Mouse (Mus musculus) forebrain, embryonic 10.5 days (tissue): ENCODE data around the gene Zfp160. TPM values are rescaled to one million over a fixed set of nuclear protein-coding genes. Genes with fewer than 3 reads are reported as not detected.
"Not testable (repeated sequence)": the region's sequence is repeated elsewhere in the genome, so short reads cannot be mapped to it uniquely, and the experiment has no call there.

Source experiments
- DNase-seq: peaks from one replicate; pipeline ENCODE4 v3.0.0-alpha.2; 2017; ENCODE audit warnings: low spot score; ENCODE audit errors: extremely low spot score
- H3K27ac ChIP-seq: fragments of 300-500 bp; sonication (generic); 2 replicates; pipeline ENCODE4 v1.5.1; 2016; ENCODE audit warnings: mild to moderate bottlenecking
- H3K27me3 ChIP-seq: fragments of 300-500 bp; sonication (generic); 2 replicates; pipeline ENCODE4 v1.6.1; 2016; ENCODE audit warnings: mild to moderate bottlenecking; ENCODE audit not compliant: poor library complexity, severe bottlenecking
- H3K36me3 ChIP-seq: fragments of 300-500 bp; sonication (generic); replicated peaks from 2 replicates; pipeline ENCODE4 v1.6.1; 2016; ENCODE audit warnings: mild to moderate bottlenecking, moderate library complexity
- H3K4me1 ChIP-seq: fragments of 300-500 bp; sonication (generic); 2 replicates; pipeline ENCODE4 v1.6.1; 2016
- H3K4me3 ChIP-seq: fragments of 300-500 bp; sonication (generic); 2 replicates; pipeline ENCODE4 v1.5.1; 2016; ENCODE audit warnings: mild to moderate bottlenecking, moderate library complexity
- H3K9me3 ChIP-seq: fragments of 300-500 bp; sonication (generic); 2 replicates; pipeline ENCODE4 v1.6.1; 2016; ENCODE audit warnings: mild to moderate bottlenecking, moderate library complexity
- WGBS: fragments of 180-500 bp; shearing (Covaris S2); methylation state at CpG from one replicate; pipeline ENCODE4 v1.1.7; 2016; 5-methylcytosine and 5-hydroxymethylcytosine counted together
- polyA plus RNA-seq: library from polyadenylated mRNA; unstranded; fragments of >200 nt; fragmentation: Nextera tagmentation; extraction: Ambion mirVana; gene quantifications from 2 replicates; pipeline ENCODE4 v1.2.1, GENCODE M21; 2016

Zfp160 gene
- polyA plus RNA-seq: 15.3 and 15.7 TPM in 2 replicates

DNA sequence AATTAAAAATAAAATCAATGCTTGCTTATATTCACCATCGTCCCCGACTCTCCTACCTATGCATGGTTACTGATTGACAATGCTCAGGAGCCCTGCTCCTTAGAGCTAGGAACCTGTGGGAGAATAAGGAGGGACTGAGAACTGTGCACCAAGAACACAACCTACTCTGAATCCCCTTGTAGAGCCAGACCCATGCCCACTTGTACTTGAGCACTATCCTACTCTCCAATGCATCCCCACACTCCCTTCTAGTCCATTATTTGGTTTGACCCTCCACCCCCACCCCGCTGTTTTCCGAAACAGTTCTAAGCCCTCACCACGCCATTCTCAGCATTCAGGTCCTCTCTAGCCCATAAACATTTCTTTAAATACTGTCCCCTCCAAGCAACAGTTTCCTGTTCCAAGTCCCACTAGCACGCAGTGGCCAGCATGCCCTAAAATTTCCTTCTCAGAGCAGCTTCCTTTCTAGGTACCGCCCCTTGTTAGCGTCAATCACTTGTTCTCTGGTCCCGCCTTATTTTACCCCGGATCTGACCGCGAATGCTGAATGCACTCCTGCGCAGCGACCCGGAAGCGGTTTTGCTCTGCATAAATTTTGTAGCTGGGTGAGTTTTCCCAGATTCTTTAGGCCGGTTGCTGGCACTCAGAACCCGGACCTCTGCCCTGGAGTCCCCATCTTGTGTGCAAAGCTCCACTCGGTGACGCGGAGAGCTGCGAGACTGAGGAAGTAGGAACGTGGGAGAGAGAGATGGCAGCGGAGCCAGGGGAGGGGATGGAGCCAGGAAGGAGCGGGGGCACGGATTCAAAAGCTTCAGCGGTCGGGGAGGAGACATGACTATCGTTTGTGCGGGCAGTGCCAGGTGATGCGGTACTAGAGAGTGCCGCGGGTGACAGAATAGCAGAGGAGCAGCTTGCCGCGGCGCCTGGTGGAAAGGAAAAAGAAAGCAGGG, at the start of gene Zfp160:
Gene Zfp160, plus strand, starts transcription at position 522 of the 950 bp plus-strand sequence.
- no peaks in the 10 kb centered on the region; the same call in 1 of the 2 replicates for H3K9me3 ChIP-seq
- WGBS: 6% methylated on average over 36 of the region's 36 CpGs
- peaks cover 23% of the 10 kb centered on the region for H3K36me3 ChIP-seq
- peak; percentile 86 for DNase-seq
- no peaks in the 10 kb centered on the region for H3K27me3 ChIP-seq
- peaks cover 16% of the 10 kb centered on the region for H3K4me1 ChIP-seq
- H3K27ac ChIP-seq: peak within 1 kb of the TSS; percentile 94
- H3K4me3 ChIP-seq: peak within 1 kb of the TSS; percentile 84

DNA sequence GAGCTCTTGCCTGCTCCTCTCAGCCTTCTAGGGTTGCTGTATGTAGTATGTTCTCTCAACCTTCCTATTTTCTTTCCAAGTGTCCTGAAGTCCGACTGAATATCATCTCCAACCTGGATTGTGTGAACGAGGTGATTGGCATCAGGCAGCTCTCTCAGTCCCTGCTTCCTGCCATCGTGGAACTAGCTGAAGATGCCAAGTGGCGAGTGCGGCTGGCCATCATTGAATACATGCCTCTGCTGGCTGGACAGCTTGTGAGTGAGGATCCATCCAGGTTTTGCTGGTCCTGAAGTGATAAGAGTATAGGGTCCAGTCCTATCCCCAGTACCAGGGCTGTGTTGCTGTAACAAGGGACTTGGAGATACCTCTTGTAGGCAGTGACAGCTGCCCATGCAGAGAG, 48.3 kb upstream of the Zfp160 start:
- H3K36me3 ChIP-seq: peaks cover 100% of the 10 kb centered on the region
- H3K27ac ChIP-seq: no peak overlapping the region
- H3K4me1 ChIP-seq: no peaks in the 10 kb centered on the region
- DNase-seq: no peak
- no peaks in the 10 kb centered on the region for H3K27me3 ChIP-seq
- 98% methylated on average over 5 of the region's 5 CpGs for WGBS
- no peaks in the 10 kb centered on the region for H3K9me3 ChIP-seq
- no peak overlapping the region for H3K4me3 ChIP-seq

DNA sequence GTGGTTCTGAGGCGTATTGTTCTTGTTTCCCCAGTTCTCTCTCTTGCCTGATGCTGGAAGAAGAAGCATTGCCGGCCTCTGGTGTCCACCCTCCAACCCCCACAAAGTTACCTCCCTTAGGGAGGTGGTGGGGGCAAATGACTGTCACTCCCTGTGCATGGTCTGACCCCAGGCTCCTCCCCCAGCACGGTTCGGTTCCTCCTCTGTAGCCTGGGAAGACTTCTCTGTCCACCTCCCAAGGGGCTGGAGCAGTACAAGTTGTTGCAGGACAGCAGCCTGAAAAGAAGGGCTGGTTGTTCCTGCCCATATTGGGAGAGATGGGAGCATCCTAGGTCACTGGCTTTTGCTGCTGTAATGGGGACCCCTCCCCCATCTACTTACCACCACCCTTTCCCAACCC, 43.3 kb upstream of the Zfp160 start:
- 91% methylated on average over 4 of the region's 4 CpGs for WGBS
- Histone ChIP-seq H3K27me3 (no peaks in the 10 kb centered on the region), H3K4me1 (no peaks in the 10 kb centered on the region), H3K36me3 (peaks cover 96% of the 10 kb centered on the region), H3K9me3 (no peaks in the 10 kb centered on the region), H3K4me3 (no peak overlapping the region), H3K27ac (no peak overlapping the region)
- no peak for DNase-seq

DNA sequence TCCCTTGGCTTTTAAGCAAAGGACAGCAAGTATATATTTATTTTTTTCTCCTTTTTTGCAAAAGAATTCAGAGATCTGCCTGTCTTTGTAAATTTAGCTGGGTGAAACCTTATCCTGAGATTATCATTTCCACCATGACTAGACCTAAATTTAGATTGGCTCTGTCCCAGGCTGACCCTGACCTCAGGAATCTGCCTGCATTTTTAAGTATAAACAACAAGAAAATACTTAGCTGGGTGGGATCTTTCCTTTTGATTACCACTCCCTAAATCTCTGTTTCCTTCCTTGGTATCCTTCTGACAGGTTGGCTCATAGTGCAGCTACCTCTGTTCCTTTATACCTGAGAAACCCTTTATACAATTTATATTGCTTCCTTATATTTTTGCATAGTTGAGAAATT, 42.0 kb upstream of the Zfp160 start:
- DNase-seq: no peak
- no peak overlapping the region for H3K4me3 ChIP-seq
- H3K36me3 ChIP-seq: peaks cover 88% of the 10 kb centered on the region
- no peak overlapping the region for H3K27ac ChIP-seq
- H3K27me3 ChIP-seq: no peaks in the 10 kb centered on the region
- H3K4me1 ChIP-seq: no peaks in the 10 kb centered on the region
- H3K9me3 ChIP-seq: no peaks in the 10 kb centered on the region

DNA sequence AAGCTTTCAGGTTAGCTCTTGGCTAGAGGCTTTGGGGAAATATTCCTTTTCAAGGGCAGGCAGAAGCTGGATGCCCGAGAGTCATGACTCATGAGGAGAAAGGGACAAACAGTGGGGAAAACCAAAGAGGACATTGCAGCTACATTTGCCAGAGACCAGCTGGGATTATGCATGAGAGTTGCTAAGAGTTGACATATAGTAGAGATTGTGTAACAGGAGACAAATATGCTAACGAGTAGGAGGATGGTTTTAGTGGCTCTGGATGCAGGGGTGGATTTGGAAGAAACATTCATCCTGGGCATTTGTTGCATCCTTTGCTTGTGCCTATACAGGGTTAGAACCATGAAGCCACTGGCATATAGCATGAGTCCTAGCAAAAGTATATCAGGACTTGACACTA, 15.0 kb upstream of the Zfp160 start:
- no peaks in the 10 kb centered on the region for H3K36me3 ChIP-seq
- H3K27ac ChIP-seq: no peak overlapping the region
- no peak for DNase-seq
- no peak overlapping the region for H3K4me3 ChIP-seq
- H3K9me3 ChIP-seq: no peaks in the 10 kb centered on the region
- no peaks in the 10 kb centered on the region for H3K4me1 ChIP-seq
- H3K27me3 ChIP-seq: no peaks in the 10 kb centered on the region
- 87% methylated on average over 2 of the region's 2 CpGs for WGBS

DNA sequence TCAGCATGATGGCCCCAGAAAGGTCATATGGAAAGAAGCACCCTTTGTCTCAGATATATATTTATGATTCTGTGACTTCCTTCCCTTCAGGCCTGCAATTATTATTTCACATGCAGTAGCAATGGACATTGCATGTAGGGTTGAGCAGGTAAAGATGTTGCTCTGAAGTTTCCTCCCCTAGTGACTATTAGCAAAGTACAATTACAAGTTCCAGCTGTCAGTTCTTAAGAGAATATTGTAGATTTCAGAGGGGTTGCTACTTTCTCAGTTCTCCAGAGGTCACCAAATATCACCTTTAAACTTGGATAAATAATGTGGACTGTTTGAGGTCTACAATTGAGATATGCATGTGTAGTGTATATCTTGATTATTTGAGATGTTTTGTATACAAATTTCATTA, 12.3 kb upstream of the Zfp160 start, which contains the start of gene Vmn1r233:
Gene Vmn1r233, minus strand, starts transcription at position 101 of the 400 bp plus-strand sequence.
- no peak within 1 kb of the TSS for H3K27ac ChIP-seq
- H3K9me3 ChIP-seq: no peaks in the 10 kb centered on the region
- no peaks in the 10 kb centered on the region for H3K4me1 ChIP-seq
- H3K36me3 ChIP-seq: no peaks in the 10 kb centered on the region
- H3K27me3 ChIP-seq: no peaks in the 10 kb centered on the region
- H3K4me3 ChIP-seq: no peak within 1 kb of the TSS
- DNase-seq: no peak

DNA sequence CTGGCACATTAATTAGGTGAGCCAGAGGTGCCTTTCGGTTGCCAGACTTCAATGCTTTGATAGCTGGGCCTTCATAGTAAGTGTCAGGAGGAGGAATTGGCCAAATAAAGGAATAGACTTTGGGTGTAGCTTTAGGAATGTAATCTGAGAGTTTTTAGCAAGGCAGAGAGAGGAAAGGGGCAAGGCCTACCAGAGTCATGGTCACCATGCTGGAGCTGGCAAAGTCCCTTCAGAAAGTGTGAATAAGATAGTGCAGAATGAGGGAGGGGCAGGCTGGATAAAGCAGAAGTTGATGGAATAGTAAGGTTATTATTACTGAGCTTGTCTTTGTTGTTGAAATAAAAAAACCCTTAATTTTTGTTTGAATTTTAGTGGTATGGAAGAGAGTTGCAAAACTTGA, 1.0 kb downstream of the Zfp160 start:
- Histone ChIP-seq H3K4me3 (peak overlapping the region; percentile 84), H3K9me3 (no peaks in the 10 kb centered on the region; the same call in 1 of the 2 replicates), H3K36me3 (peaks cover 31% of the 10 kb centered on the region), H3K27me3 (no peaks in the 10 kb centered on the region), H3K4me1 (peaks cover 16% of the 10 kb centered on the region), H3K27ac (peak overlapping the region; percentile 94)
- no peak for DNase-seq
- 31% methylated on average over 1 of the region's 1 CpGs for WGBS

DNA sequence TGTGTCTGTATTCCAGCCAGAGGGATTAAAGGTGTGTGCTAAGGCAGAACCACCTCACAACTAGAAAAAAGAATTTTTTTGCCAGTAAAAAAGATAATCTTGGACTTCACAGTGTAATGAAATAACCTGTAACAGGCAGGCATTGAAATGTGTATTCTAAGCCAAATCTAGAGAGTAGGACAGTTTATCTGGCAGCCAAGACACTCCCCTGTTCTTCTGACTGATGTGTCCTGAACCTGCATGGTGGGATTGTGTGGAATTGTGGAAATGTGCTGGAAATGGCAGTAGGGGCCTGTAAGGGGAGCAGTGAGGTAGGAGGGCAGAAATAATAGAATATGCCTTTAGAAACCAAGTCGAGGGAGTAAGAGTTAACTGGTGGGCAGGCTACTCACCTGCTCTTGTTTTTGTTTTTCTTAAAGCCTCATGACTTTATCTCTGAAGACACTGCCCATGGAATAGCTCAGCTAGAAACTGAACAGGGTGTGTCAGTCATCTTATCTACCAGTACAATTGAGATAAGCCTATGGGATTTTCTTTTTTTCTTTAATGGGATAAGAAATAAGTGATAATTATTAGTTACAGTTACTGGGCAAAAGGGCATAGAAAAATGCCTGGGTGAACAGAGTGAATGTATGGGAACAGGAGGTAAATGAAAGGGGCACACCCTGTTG, 9.8 kb downstream of the Zfp160 start:
- Histone ChIP-seq H3K4me3 (no peak overlapping the region), H3K36me3 (peaks cover 98% of the 10 kb centered on the region), H3K9me3 (no peaks in the 10 kb centered on the region), H3K4me1 (no peaks in the 10 kb centered on the region), H3K27me3 (no peaks in the 10 kb centered on the region), H3K27ac (no peak overlapping the region)
- no peak for DNase-seq
- WGBS: 91% methylated on average over 1 of the region's 1 CpGs

DNA sequence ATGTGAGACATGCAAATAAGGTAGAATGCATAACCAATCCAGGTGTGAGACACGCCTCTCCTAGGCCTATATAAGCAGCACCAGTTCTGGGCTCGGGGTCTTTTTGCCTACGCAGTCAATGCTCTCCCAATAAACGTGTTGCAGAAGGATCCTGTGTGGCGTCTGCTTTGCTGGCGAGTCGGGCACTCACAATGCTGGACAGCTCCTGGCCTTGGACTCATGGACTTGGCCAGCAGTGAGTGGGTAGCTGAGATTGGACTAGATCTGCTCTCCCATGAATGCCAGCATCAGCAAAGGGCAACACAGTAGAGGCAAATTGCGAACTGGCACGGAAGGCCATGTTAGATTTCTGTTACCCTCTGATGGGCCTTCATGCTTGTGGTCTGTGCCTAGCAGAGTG, 39.3 kb downstream of the Zfp160 start:
- H3K9me3 ChIP-seq: peaks cover 20% of the 10 kb centered on the region; the same call in 1 of the 2 replicates
- H3K4me1 ChIP-seq, H3K27me3 ChIP-seq, H3K27ac ChIP-seq, H3K4me3 ChIP-seq, H3K36me3 ChIP-seq, DNase-seq: not testable (repeated sequence)
- 85% methylated on average over 9 of the region's 9 CpGs for WGBS

DNA sequence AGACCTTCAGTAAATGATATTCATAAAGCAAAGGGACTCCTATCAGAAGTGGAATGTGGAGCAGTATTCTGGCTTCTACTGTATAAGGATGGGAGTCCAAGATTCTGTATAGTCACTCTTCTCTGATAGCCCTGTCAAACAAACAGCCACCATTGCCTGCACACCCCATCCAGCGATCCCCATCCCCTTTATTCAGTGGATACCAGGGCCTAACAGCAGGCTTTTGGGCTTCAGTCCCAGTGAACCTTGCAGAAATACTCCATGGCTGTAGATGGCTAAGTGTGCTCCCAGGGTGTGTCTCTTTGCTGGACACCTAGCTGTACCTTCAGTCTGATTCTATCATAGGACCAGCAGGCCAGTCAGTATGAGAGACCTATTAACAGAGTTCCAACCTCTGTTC, 42.2 kb downstream of the Zfp160 start:
- Histone ChIP-seq H3K27me3 (no peaks in the 10 kb centered on the region), H3K27ac (no peak overlapping the region), H3K4me1 (no peaks in the 10 kb centered on the region), H3K4me3 (no peak overlapping the region), H3K36me3 (no peaks in the 10 kb centered on the region), H3K9me3 (peaks cover 32% of the 10 kb centered on the region; the same call in 1 of the 2 replicates)
- DNase-seq: no peak
- WGBS: 92% methylated on average over 1 of the region's 1 CpGs

DNA sequence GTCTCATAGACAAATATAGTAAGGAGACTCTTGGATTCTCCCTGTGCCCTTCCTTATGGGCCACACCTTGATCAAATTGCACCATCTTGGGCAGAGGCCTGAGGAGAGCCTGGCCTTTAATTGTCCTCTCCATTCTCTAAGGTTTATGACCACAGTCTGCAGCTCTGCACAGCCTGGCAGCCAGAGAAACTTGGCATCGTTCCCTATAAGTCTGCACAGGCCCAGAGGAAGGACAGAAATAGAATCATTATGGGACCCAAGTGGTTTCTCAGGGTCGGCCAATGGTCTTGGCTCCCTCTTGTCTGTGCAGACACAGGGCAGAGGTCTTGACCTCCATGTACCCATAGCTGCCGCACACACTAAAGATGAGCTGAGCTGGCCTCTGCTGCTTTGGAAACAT, 42.6 kb downstream of the Zfp160 start:
- not testable (repeated sequence) for DNase-seq, H3K4me3 ChIP-seq, H3K27me3 ChIP-seq, H3K36me3 ChIP-seq, H3K4me1 ChIP-seq, H3K27ac ChIP-seq
- H3K9me3 ChIP-seq: peaks cover 32% of the 10 kb centered on the region; the same call in 1 of the 2 replicates
- WGBS: no CpG with 5 or more reads among the region's 3 CpGs

DNA sequence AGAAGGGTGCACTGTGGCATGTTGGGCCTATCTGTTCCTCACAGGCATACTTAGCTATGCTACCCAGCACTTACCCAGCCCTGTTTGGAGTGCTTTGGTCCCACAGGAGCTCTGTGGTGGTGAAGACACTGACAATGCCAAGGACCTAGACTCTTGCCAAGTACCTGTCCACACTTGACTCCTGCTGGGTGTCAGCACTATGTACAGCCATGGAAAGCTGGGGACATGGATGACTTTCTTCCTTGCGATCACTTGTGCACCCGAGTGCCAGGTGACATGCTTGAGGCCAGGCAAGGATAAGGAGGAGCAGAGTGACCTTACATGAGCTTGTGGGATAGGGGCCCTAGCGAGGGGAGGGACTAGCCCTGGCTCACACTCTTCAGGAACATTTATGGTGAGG, 43.2 kb downstream of the Zfp160 start:
- WGBS: 92% methylated on average over 3 of the region's 3 CpGs

DNA sequence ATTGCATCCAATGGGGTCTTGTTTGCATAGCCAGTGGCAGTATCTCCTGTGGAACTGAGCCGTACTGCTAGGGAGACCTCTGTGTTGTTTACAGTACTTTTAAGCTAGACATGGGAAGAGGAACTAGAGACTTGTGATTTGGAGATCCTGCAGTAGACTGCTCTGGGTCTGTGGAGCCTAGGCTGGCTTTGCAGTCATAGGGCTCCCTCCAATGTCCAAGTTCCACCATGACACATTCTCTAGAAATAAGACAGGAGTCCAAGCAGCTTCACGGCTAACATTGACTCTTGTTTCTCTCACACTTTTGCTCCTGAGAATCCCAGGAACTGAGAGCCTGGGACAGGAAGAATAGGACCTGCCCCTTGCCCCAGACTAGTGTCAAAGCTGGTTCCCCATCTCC, 44.6 kb downstream of the Zfp160 start:
- 94% methylated on average over 2 of the region's 2 CpGs for WGBS
- Histone ChIP-seq H3K27me3 (no peaks in the 10 kb centered on the region), H3K36me3 (no peaks in the 10 kb centered on the region), H3K4me1 (no peaks in the 10 kb centered on the region), H3K27ac (no peak overlapping the region), H3K9me3 (peaks cover 29% of the 10 kb centered on the region; the same call in 1 of the 2 replicates), H3K4me3 (no peak overlapping the region)
- no peak for DNase-seq

More for the DNA sequence above, 43.2 kb downstream of the Zfp160 start:
- H3K36me3 ChIP-seq, H3K4me3 ChIP-seq, H3K27me3 ChIP-seq, H3K4me1 ChIP-seq, DNase-seq, H3K27ac ChIP-seq: not testable (repeated sequence)
- peaks cover 32% of the 10 kb centered on the region; the same call in 1 of the 2 replicates for H3K9me3 ChIP-seq
